Mouse (Mus musculus): Measurements from ENCODE around the gene Cd6.

Gene Cd6

GRCm38 (mm10) chr19:10759983-10760831, 69.7 kb downstream of the Cd6 start:
- DNase-seq, result no peak

DNA sequence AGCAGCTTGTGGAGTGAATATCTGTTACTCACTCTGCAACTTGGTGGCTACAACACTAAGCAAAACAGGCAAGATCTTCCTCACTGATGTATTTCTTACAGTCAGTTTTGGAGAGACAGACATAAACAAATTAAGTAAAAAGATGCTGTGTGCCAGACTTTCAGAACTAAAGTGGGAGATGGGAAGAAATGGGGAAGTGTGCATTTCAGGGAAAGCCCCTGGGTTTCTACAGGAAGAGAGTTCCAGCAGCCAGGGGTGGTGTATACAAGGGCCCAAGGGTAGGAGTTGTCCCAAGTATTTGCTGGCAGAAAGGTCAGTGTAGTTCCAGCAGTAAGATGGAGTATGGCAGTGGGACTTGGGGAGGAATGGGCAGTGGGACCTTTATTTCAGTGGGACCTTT, 70.3 kb downstream of the Cd6 start:
- DNase-seq, result no peak

GRCm38 (mm10) chr19:10758708-10759107, 71.2 kb downstream of the Cd6 start:
- no peak for DNase-seq

GRCm38 (mm10) chr19:10757526-10757925, 72.3 kb downstream of the Cd6 start:
- DNase-seq, result no peak

- no peak for DNase-seq
Measured at GRCm38 (mm10) chr19:10757125-10757524, 72.7 kb downstream of the Cd6 start.

DNA sequence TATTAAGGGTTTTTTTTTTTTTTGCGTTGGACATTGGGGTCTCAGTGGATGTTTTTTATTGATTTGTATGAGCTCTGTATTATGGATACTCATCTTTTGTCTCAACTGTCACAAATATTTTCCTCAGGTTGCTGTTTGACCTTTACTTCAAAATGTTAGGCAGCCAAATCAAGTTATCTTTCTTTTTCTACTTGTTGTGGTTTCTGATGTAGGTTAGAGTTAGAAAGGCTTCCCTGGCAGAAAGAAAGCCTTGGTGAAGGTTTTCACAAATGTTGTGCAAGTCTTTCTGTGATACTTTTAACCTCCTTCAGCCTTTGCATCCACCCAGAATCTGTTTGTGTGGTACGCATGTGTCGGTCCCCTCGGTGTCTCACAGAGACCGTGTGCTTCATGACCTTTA, 77.2 kb downstream of the Cd6 start:
- DNase-seq, result no peak

GRCm38 (mm10) chr19:10752106-10752505, 77.8 kb downstream of the Cd6 start:
- no peak for DNase-seq

GRCm38 (mm10) chr19:10751607-10752006, 78.3 kb downstream of the Cd6 start:
- DNase-seq, result no peak

DNA sequence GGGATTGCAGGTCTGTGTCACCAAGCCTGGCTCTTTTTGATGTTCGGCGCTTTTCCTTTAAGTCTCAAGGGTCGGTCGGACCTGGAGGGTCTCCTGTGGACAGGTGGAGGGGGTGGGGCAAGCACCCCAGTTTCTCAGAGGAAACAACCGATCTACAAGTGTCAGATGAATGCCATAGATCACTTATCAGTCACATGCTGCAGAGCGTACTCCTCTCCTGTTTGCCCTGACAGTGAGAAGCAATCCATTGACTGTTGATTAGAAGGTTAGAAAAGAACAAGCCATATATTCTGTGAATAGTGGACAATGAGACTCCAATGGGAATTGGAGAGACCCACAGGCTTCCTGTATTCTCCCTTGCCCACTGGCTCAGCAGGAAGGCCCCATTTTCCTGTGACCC, 79.7 kb downstream of the Cd6 start:
- no peak for DNase-seq

GRCm38 (mm10) chr19:10749295-10749694, 80.6 kb downstream of the Cd6 start:
- DNase-seq, result no peak

- DNase-seq, result no peak
Measured at GRCm38 (mm10) chr19:10748401-10749102, 81.3 kb downstream of the Cd6 start.

DNA sequence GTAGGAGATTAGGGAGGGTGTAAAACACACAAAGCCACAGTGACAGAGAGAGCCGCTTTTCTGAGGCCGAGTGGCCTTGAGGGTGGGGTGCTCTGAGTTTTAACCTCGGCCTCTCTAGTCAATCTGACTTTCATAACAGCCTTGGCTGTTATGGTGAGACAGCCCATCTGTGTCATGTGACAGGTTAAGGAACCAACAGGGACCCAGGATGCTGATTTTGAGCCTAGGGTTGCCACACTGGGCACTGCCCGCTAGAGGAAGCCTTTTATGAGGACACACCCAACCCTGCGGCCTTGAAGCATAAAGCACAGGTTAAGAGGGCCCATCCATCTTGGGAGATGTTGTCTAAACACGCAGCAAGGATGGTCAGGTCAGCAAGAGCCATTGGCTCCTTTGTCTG, 82.1 kb downstream of the Cd6 start:
- DNase-seq, result no peak

- no peak for DNase-seq
Measured at GRCm38 (mm10) chr19:10747182-10747581, 82.7 kb downstream of the Cd6 start.

DNA sequence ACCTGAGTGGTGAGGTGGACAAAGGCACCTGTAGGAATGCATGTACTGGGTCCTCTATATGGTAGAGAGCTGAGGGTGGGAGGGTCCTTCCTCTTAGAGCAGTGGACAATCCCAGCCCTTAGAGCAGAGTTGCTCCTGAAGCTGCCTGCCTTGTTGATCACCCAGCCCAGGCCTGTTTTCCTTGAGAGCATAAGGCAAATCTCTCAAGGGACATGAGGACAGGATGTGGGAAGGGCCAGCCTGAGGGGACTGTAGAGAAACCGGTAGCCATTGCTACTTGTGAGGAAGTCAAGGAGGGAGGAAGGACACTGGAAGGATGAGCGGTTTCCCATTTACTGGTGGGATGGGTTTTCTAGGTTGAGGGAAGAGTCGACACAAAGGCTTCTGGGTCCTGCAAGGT, 87.3 kb downstream of the Cd6 start:
- DNase-seq, result no peak

DNA sequence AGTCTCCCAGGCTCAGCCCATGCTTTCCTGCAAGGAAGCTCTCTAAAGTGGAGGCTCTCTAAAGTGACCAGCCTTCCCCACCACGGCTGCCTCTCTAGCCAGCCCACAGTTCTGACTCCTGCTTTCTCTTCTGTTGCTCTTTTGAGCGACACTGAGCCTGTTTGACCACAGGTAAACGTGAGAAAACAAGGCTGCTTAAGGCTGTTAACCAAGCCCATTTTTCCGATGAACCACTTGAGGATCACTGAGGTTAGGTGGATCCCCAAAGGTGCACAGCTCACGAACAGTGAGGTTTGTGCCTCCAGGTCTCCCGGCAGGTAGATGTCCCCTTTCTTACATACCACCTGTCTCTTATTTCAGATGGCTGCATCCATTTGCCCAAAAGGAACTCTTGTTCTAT, 87.7 kb downstream of the Cd6 start:
- DNase-seq, result no peak

DNA sequence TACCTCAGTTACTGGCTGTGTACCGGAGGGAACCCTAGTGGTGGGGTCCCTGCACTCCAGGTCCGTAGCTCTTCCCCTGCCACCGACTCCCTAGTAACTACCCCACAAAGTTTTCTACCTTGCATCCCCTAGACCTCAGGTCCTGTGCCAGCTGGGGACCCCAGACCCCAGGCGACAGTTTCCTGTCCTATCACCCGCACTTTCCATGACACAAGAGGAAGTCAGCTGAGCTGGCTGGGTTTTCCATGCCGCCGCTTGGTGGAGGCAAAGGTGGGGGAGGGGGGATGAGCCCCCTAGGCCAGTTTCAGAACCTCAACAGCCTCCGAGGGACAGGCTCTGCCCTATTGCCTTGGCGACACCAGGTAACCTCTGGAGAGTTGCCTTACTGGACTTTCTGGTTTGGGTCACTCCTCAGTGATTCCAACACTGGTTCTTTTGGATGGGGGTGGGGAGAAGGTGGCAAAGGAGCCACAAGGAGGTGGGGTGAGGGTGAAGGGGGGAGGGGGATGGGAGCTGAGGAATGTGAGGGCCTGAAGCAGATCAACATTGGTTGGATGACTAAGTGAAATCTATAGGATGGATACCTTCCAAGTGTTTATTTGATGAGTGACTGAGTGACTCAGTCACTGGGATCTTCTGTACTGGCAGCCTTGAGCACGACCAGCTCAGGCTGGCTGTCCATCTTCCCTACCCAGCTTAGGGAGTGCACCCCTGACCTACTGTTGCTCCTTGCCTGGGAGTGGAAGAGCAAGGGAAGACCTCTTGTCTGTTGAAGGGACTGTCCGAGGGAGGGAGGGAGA, 89.0 kb downstream of the Cd6 start:
- DNase-seq, result no peak

- no peak for DNase-seq
Measured at GRCm38 (mm10) chr19:10739916-10740315, 89.9 kb downstream of the Cd6 start.

Data from right cerebral cortex, postnatal 25 days (tissue).